Mouse (Mus musculus) spleen, postnatal 4 days (tissue): ENCODE data around the gene Oasl1.
"Not testable (repeated sequence)": the region's sequence is repeated elsewhere in the genome, so short reads cannot be mapped to it uniquely, and the experiment has no call there.

Experiments used
- DNase-seq, 2 experiments: peaks; one replicate each; pipeline ENCODE4 v3.0.0; 2022; ENCODE audit warnings: low spot score in 2 of 2

Gene Oasl1

DNA sequence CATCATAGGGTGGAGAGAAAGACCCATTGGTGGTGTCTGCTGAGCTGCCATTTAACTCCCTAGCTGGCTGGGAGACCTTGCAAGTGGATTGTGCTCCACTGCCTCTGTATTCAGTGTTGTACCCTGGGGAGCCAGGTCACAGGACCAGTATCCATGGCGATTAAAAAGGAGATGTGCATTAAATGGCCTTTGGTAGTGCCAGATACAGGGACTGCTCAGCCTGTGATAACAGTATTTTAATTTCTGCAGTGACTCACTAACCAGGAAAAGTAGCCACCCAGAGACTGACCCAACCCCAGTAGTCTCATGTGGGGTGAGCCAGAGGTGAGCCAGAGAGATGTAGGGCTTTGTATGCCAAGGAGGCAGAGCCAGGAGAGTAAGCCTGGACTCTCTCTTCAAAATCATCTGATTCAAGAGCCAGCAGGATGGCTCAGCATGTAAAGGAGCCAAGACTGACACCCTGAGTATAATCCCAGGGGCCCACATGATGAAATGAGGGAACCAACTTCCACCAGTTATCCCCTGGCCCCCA, 3.2 kb downstream of the Oasl1 start:
- DNase-seq = no peak

- no peak for DNase-seq
Measured at GRCm38 (mm10) chr5:114926753-114927152, 3.7 kb downstream of the Oasl1 start.

DNA sequence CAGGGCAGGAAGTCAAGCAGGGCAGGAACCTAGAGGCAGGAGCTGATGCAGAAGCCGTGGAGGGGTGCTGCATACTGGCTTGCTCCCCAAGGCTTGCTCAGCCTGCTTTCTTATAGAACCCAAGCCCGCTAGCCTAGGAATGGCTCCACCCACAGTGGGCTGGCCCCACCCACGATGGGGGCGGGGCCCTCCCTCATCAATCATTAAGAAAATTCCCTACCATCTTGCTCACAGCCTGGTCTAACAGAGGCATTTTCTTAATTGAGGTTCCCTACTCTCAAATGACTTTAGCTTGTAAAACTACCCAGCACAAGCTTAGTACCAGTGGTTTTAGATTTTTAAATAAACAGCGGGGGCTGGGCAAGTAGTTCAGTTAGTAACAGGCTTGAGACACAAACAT, 8.6 kb downstream of the Oasl1 start:
- no peak for DNase-seq

DNA sequence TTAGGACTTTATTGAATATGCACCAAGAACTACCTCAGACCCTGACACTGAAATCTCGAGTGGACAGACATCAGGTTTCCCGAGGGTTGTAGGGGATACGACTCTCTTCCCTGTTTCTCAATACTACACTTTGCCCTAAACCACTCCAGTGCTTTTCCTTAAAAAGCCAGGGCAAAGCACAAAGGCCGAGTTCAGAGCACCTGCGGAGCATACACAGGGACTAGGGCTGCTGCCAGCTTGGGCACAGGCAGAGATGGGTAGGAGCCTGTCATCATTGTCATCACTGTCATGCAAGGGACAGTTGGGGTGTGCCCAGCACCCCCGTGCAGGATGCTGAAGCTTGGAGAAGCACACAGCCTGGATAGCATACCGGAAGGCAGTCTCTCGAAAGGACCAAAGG, 10.2 kb downstream of the Oasl1 start:
- DNase-seq = no peak

DNA sequence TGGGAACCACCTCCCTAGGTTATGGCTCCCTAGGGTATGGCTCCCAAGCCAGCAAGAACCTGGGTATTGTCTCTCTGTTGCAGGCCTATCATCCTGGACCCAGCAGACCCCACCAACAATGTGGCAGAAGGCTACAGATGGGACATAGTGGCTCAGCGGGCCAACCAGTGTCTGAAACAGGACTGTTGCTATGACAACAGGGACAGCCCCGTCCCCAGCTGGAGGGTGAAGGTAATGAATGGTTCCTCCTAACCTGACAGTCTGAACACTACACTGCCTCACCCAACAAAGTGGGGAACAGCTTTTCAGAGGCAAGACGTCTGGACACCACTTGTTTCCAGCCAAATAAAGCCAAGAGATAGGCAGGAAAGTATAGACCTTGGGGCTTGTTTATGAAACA, 12.8 kb downstream of the Oasl1 start:
- DNase-seq = no peak

GRCm38 (mm10) chr5:114941138-114941537, 18.1 kb downstream of the Oasl1 start:
- not testable (repeated sequence) for DNase-seq

DNA sequence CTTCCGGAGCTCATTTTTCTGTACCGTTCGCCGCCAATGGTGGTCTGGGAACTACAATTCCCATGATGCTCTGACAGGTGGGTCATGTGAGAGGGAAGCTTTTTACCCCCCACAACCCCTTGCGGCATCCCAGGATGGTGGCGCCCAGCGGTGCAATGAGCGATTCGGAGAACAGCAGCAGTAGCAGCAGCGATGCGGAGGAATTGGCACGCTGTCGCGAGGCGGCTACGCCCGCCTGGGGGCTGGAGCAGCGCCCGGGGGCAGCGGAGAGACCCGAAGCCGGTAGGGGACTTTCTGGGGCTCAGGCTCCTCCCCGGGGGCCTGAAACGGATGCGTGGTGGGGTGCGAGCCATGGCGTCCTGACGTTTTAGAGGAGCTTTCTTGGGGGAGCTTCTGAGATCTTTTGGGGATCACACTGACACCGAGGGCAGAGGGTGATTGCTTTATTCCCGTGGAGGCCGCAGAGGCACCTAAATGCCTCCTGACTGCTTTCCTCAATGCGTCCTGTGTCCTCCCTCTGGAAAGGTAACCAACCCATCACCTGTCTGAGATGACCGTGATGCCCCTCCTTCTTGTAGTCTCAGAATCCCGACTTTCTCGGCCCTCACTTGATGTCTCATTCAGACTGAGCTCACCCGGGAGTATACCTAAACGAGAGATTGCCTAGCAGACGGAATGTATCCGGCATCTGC, 19.2 kb downstream of the Oasl1 start, which contains the start of gene 2210016L21Rik:
Gene 2210016L21Rik (plus strand): TSS at position 85 of the 692 bp plus-strand sequence.
- DNase-seq = peak; percentile 80 to 88

GRCm38 (mm10) chr5:114942766-114943130, 19.7 kb downstream of the Oasl1 start:
- no peak for DNase-seq

DNA sequence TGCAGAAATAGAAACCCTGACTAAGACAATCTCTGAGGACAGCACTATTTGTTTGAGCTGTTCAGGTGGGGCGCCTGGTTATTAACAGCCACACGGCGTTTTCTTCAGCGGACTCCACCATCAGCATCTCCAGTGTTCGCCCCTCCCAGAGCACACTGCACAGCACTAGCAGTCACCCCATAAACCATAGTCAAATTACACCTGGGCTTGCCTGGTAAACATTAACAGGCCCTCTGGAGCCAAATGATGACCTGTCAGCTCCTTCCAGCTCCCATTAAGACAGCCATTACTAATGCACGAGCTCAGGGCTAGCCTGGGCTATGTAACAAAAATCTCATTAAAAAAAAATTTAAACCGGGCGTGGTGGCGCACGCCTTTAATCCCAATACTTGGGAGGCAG, 22.0 kb downstream of the Oasl1 start:
- no peak for DNase-seq

DNA sequence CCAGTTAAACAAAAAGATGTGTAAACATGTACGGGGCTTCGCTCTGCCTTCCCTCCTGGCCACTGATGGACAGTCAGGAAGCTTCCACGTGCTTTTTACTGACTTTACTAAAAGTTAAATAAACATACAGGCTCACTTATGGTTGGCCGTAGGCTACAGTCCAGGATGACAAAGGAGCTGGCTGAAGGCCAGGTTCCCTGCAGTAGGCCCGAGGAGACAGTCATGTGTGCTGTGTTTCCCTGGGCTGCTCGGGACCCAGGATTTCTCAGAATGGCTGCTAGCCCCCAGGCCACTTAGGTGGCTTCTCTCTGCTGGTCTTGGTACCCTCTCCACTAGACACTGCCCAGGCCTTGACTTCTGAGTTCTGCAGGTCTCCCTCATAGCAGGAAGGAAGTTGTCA, 25.9 kb downstream of the Oasl1 start:
- no peak for DNase-seq

- DNase-seq = no peak
Measured at GRCm38 (mm10) chr5:114949316-114949715, 26.3 kb downstream of the Oasl1 start.

GRCm38 (mm10) chr5:114949812-114950211, 26.8 kb downstream of the Oasl1 start:
- DNase-seq = no peak

DNA sequence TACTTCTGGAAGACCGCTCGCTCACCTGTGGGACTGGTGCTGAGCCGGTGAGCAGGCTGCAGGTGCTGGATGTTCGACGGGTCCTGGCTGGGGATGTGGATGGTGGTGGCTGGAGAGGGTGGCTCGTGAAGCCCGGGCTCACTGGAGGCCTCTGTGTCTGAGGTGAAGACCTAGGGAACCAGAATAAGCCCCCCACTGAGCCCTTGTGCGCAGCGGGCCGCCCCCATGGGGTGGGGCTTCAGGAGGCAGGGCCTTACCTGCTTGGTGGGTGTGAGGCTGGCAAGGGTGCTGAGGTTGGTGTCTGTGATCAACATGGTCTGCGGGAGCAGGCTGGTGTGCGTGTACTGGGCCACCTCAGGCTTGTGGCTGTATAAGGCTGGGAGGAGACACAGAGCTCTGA, 27.6 kb downstream of the Oasl1 start:
- DNase-seq = no peak

GRCm38 (mm10) chr5:114951279-114951880, 28.3 kb downstream of the Oasl1 start:
- no peak for DNase-seq

- no peak for DNase-seq
Measured at GRCm38 (mm10) chr5:114953326-114953725, 30.3 kb downstream of the Oasl1 start.

GRCm38 (mm10) chr5:114958069-114958468, 35.0 kb downstream of the Oasl1 start:
- DNase-seq = no peak

GRCm38 (mm10) chr5:114961590-114962360, 38.7 kb downstream of the Oasl1 start:
- no peak for DNase-seq

- no peak for DNase-seq
Measured at GRCm38 (mm10) chr5:114964315-114964966, 41.4 kb downstream of the Oasl1 start.

GRCm38 (mm10) chr5:114964967-114965898, 42.2 kb downstream of the Oasl1 start:
- DNase-seq = no peak

- DNase-seq = no peak
Measured at GRCm38 (mm10) chr5:114967523-114968268, 44.7 kb downstream of the Oasl1 start.
